Mouse (Mus musculus) E14TG2a.4 (cell line): ENCODE measurements around the gene Ocln.

Experiments used
- CTCF ChIP-seq: conservative IDR thresholded peaks from 2 replicates; pipeline ENCODE4 v1.5.1; 2014; ENCODE audit warnings: low read length
- NANOG ChIP-seq: IDR thresholded peaks from 2 replicates; pipeline ENCODE4 v1.6.1; 2014; ENCODE audit warnings: borderline replicate concordance, low read length, mixed read lengths
- POU5F1 ChIP-seq: IDR thresholded peaks from 2 replicates; pipeline ENCODE4 v1.6.1; 2014; ENCODE audit warnings: low read length, borderline replicate concordance

GRCm38 (mm10) chr13:100523698-100524097 lies 28.8 kb downstream of the Ocln start:
- no peak for TF ChIP-seq CTCF
- no peak for TF ChIP-seq NANOG
- TF ChIP-seq POU5F1: no peak
